Mouse (Mus musculus) spleen, postnatal 14 days (tissue): Measurements from ENCODE around the gene Cyp27a1.
A peak's percentile ranks its signal among the peaks of the same experiment; 100 is the strongest.

ENCODE experiments used
- DNase-seq, 2 experiments: peaks; one replicate each; pipeline ENCODE4 v3.0.0; 2021 to 2022; ENCODE audit warnings: low spot score in 2 of 2

Cyp27a1 gene

GRCm38 (mm10) chr1:74718113-74718512, 4.7 kb downstream of the Cyp27a1 start:
- DNase-seq = no peak

- DNase-seq = no peak
Observed at GRCm38 (mm10) chr1:74719281-74719680, 5.9 kb downstream of the Cyp27a1 start.

- DNase-seq = no peak
Observed at GRCm38 (mm10) chr1:74721657-74722056, 8.3 kb downstream of the Cyp27a1 start.

GRCm38 (mm10) chr1:74723748-74724147, 10.4 kb downstream of the Cyp27a1 start:
- DNase-seq = no peak

- no peak for DNase-seq
Observed at GRCm38 (mm10) chr1:74726114-74726513, 12.7 kb downstream of the Cyp27a1 start.

GRCm38 (mm10) chr1:74726674-74727073, 13.3 kb downstream of the Cyp27a1 start:
- no peak for DNase-seq

GRCm38 (mm10) chr1:74728446-74728845, 15.1 kb downstream of the Cyp27a1 start:
- no peak for DNase-seq

- DNase-seq = no peak
Observed at GRCm38 (mm10) chr1:74736977-74737376, 23.6 kb downstream of the Cyp27a1 start.

GRCm38 (mm10) chr1:74737500-74737899, 24.1 kb downstream of the Cyp27a1 start:
- DNase-seq = no peak

- DNase-seq = no peak
Observed at GRCm38 (mm10) chr1:74740846-74741245, 27.5 kb downstream of the Cyp27a1 start.

GRCm38 (mm10) chr1:74747335-74747734, 34.0 kb downstream of the Cyp27a1 start:
- DNase-seq = no peak

- DNase-seq = peak; percentile 23 to 55
Observed at GRCm38 (mm10) chr1:74748643-74749271, 35.4 kb downstream of the Cyp27a1 start, which contains the start of gene Prkag3. TSS of gene Prkag3 (minus strand) at chr1:74749221.

GRCm38 (mm10) chr1:74749301-74749700, 35.9 kb downstream of the Cyp27a1 start:
- no peak for DNase-seq

- DNase-seq = no peak
Observed at GRCm38 (mm10) chr1:74750683-74751082, 37.3 kb downstream of the Cyp27a1 start.

GRCm38 (mm10) chr1:74752150-74752549, 38.8 kb downstream of the Cyp27a1 start:
- no peak for DNase-seq

GRCm38 (mm10) chr1:74752833-74753232, 39.5 kb downstream of the Cyp27a1 start:
- no peak for DNase-seq

GRCm38 (mm10) chr1:74753266-74753974, 40.0 kb downstream of the Cyp27a1 start:
- DNase-seq = no peak

GRCm38 (mm10) chr1:74754175-74754785, 40.9 kb downstream of the Cyp27a1 start:
- no peak for DNase-seq

- no peak for DNase-seq
Observed at GRCm38 (mm10) chr1:74759773-74760172, 46.4 kb downstream of the Cyp27a1 start.

GRCm38 (mm10) chr1:74763081-74763480, 49.7 kb downstream of the Cyp27a1 start:
- peak; percentile 36 to 64 for DNase-seq

GRCm38 (mm10) chr1:74770727-74771466, 57.5 kb downstream of the Cyp27a1 start:
- no peak for DNase-seq

- DNase-seq = no peak
Observed at GRCm38 (mm10) chr1:74771467-74771844, 58.1 kb downstream of the Cyp27a1 start.

GRCm38 (mm10) chr1:74771845-74771930, 58.3 kb downstream of the Cyp27a1 start, which contains the start of gene Wnt6:
TSS of gene Wnt6 (plus strand) at chr1:74771892.
- no peak for DNase-seq
